In genomic region chr17:64804375-64805124, GRCm38 (mm10) we compare ENCODE assay signal across 26 mouse cellular contexts. TPM values are rescaled to one million over a fixed set of nuclear protein-coding genes. Genes with fewer than 3 reads are reported as not detected.
DNase-seq lines count a peak whose midpoint lies in the region; ATAC-seq lines count a peak whose summit lies in the region.
"Had no signal": no experiment of that assay in that cellular context is flagged by ENCODE, and none has a peak within 500 bp of the region (broad histone marks: within the 10 kb centered on the region; RNA-seq: fewer than 3 reads in every experiment).

No protein-coding gene starts in this region.

- no peaks in the 10 kb centered on the region for H3K36me3 ChIP-seq in embryonic facial prominence, embryonic 11.5 days (replicated peaks; ENCODE audit: control insufficient read depth, insufficient read depth, low read depth, low read length)
- no peaks in the 10 kb centered on the region for H3K36me3 ChIP-seq in embryonic facial prominence, embryonic 10.5 days (replicated peaks)
- H3K36me3 ChIP-seq in midbrain, embryonic 11.5 days (ENCODE audit: control insufficient read depth, insufficient read depth, low read length) = no peaks in the 10 kb centered on the region
- no peaks in the 10 kb centered on the region for H3K36me3 ChIP-seq in midbrain, embryonic 10.5 days
- H3K36me3 ChIP-seq in hindbrain, embryonic 13.5 days = no peaks in the 10 kb centered on the region
- H3K36me3 ChIP-seq in midbrain, embryonic 16.5 days (ENCODE audit: control insufficient read depth, insufficient read depth, low read length) = no peaks in the 10 kb centered on the region
- H3K36me3 ChIP-seq: G1E; heart, embryonic 15.5 days; intestine, embryonic 15.5 days; limb, embryonic 12.5 days; liver, embryonic 13.5 days had no signal

- intact Hi-C loops in gastrocnemius, postnatal 14 days (cut with DNase I; ENCODE audit: low total_unique reads) = no loop called here

- H3K4me3 ChIP-seq in embryonic facial prominence, embryonic 11.5 days (ENCODE audit: low read depth, low read length) = no peak overlapping the region
- H3K4me3 ChIP-seq in embryonic facial prominence, embryonic 10.5 days = no peak overlapping the region
- no peak overlapping the region for H3K4me3 ChIP-seq in midbrain, embryonic 11.5 days (ENCODE audit: low read depth, low read length)
- no peak overlapping the region for H3K4me3 ChIP-seq in midbrain, embryonic 10.5 days
- H3K4me3 ChIP-seq in hindbrain, embryonic 13.5 days = no peak overlapping the region
- no peak overlapping the region for H3K4me3 ChIP-seq in midbrain, embryonic 16.5 days (ENCODE audit: low read depth, low read length)
- H3K4me3 ChIP-seq: heart, embryonic 15.5 days; intestine, embryonic 15.5 days; limb, embryonic 12.5 days; liver, embryonic 13.5 days had no signal

- no peak overlapping the region for H3K27ac ChIP-seq in embryonic facial prominence, embryonic 11.5 days (replicated peaks; ENCODE audit: low read depth, low read length)
- H3K27ac ChIP-seq in embryonic facial prominence, embryonic 10.5 days (replicated peaks) = no peak overlapping the region
- H3K27ac ChIP-seq in midbrain, embryonic 11.5 days (ENCODE audit: low read depth, low read length) = peak overlapping the region; percentile 50; the same call in 1 of the 2 replicates
- H3K27ac ChIP-seq in midbrain, embryonic 10.5 days (replicated peaks) = no peak overlapping the region
- H3K27ac ChIP-seq in hindbrain, embryonic 13.5 days = 0 out of 2 replicates have a peak overlapping the region, but pooled peaks have one; percentile 49
- H3K27ac ChIP-seq in midbrain, embryonic 16.5 days (ENCODE audit: low read length) = peak overlapping the region; percentile 29
- H3K27ac ChIP-seq: heart, embryonic 15.5 days; intestine, embryonic 15.5 days; limb, embryonic 12.5 days; liver, embryonic 13.5 days had no signal

- H3K9ac ChIP-seq in embryonic facial prominence, embryonic 11.5 days (replicated peaks; ENCODE audit: low read length) = no peak overlapping the region
- no peak overlapping the region for H3K9ac ChIP-seq in midbrain, embryonic 11.5 days (ENCODE audit: low read length)
- H3K9ac ChIP-seq in hindbrain, embryonic 13.5 days = no peak overlapping the region
- no peak overlapping the region for H3K9ac ChIP-seq in midbrain, embryonic 16.5 days (ENCODE audit: low read depth, low read length)
- H3K9ac ChIP-seq: heart, embryonic 15.5 days; intestine, embryonic 15.5 days; limb, embryonic 12.5 days; liver, embryonic 13.5 days; lung, embryonic 14.5 days had no signal

- H3K4me2 ChIP-seq in embryonic facial prominence, embryonic 11.5 days (ENCODE audit: low read depth, low read length) = no peak overlapping the region
- H3K4me2 ChIP-seq in midbrain, embryonic 11.5 days = no peak overlapping the region
- no peak overlapping the region for H3K4me2 ChIP-seq in hindbrain, embryonic 13.5 days
- no peak overlapping the region for H3K4me2 ChIP-seq in midbrain, embryonic 16.5 days (ENCODE audit: low read length)
- H3K4me2 ChIP-seq: heart, embryonic 15.5 days; intestine, embryonic 15.5 days; limb, embryonic 12.5 days; liver, embryonic 13.5 days; lung, embryonic 14.5 days had no signal

- no peak for ATAC-seq in embryonic facial prominence, embryonic 11.5 days (replicated peaks; ENCODE audit: insufficient number of reproducible peaks, low FRiP score, low TSS enrichment, low read depth)
- peak; percentile 80 for ATAC-seq in midbrain, embryonic 11.5 days (ENCODE audit: low FRiP score)
- peak; percentile 72 for ATAC-seq in hindbrain, embryonic 13.5 days (ENCODE audit: low FRiP score)
- ATAC-seq in midbrain, embryonic 16.5 days = peak; percentile 86
- ATAC-seq: intestine, embryonic 15.5 days had no signal

- H3K4me1 ChIP-seq in embryonic facial prominence, embryonic 11.5 days (ENCODE audit: control insufficient read depth, insufficient read depth, low read length) = no peaks in the 10 kb centered on the region
- peaks cover 14% of the 10 kb centered on the region for H3K4me1 ChIP-seq in embryonic facial prominence, embryonic 10.5 days
- no peaks in the 10 kb centered on the region for H3K4me1 ChIP-seq in midbrain, embryonic 11.5 days (ENCODE audit: control insufficient read depth, insufficient read depth, low read length)
- H3K4me1 ChIP-seq in midbrain, embryonic 10.5 days = peaks cover 13% of the 10 kb centered on the region; the same call in 1 of the 2 replicates
- peaks cover 14% of the 10 kb centered on the region for H3K4me1 ChIP-seq in hindbrain, embryonic 13.5 days (replicated peaks)
- H3K4me1 ChIP-seq in midbrain, embryonic 16.5 days (ENCODE audit: control insufficient read depth, insufficient read depth, low read length) = peaks cover 8% of the 10 kb centered on the region; the same call in 1 of the 2 replicates
- H3K4me1 ChIP-seq: intestine, embryonic 15.5 days; liver, embryonic 13.5 days had no signal

- WGBS in embryonic facial prominence, embryonic 11.5 days = 59% methylated on average over 13 of the region's 13 CpGs
- WGBS in embryonic facial prominence, embryonic 10.5 days = 68% methylated on average over 13 of the region's 13 CpGs
- 57% methylated on average over 13 of the region's 13 CpGs for WGBS in midbrain, embryonic 11.5 days
- WGBS in midbrain, embryonic 10.5 days = 68% methylated on average over 13 of the region's 13 CpGs
- 45% methylated on average over 13 of the region's 13 CpGs for WGBS in hindbrain, embryonic 13.5 days
- 29% methylated on average over 13 of the region's 13 CpGs for WGBS in midbrain, embryonic 16.5 days

- H3K9me3 ChIP-seq in embryonic facial prominence, embryonic 11.5 days (replicated peaks; ENCODE audit: control insufficient read depth, low read length) = no peaks in the 10 kb centered on the region
- no peaks in the 10 kb centered on the region for H3K9me3 ChIP-seq in embryonic facial prominence, embryonic 10.5 days
- no peaks in the 10 kb centered on the region for H3K9me3 ChIP-seq in midbrain, embryonic 11.5 days (ENCODE audit: control insufficient read depth, low read length)
- H3K9me3 ChIP-seq in midbrain, embryonic 10.5 days (replicated peaks) = no peaks in the 10 kb centered on the region
- no peaks in the 10 kb centered on the region for H3K9me3 ChIP-seq in hindbrain, embryonic 13.5 days
- no peaks in the 10 kb centered on the region for H3K9me3 ChIP-seq in midbrain, embryonic 16.5 days (replicated peaks; ENCODE audit: control insufficient read depth, low read length, poor library complexity, severe bottlenecking)
- H3K9me3 ChIP-seq: heart, embryonic 15.5 days; intestine, embryonic 15.5 days; limb, embryonic 12.5 days; liver, embryonic 13.5 days had no signal

- DNase-seq in embryonic facial prominence, embryonic 11.5 days (ENCODE audit: low spot score) = peak; percentile 33
- DNase-seq in embryonic facial prominence, embryonic 10.5 days (ENCODE audit: low spot score) = no peak
- peak; percentile 87 for DNase-seq in midbrain, embryonic 11.5 days (ENCODE audit: low spot score, missing footprints)
- DNase-seq in midbrain, embryonic 10.5 days (ENCODE audit: low spot score) = no peak
- no peak for DNase-seq in adrenal gland, adult 18-20 months (ENCODE audit: low spot score in 2 of 2)
- no peak for DNase-seq in gastrocnemius, postnatal 14 days
- DNase-seq: adrenal gland, postnatal 36 days; cerebellum, adult 2 months; heart, postnatal 4 days; kidney, postnatal 36 days; liver, embryonic 13.5 days; lung, embryonic 14.5 days; lung, postnatal 36 days; right cerebral cortex, adult 18-20 months had no signal

- no peaks in the 10 kb centered on the region for H3K27me3 ChIP-seq in embryonic facial prominence, embryonic 11.5 days (ENCODE audit: control insufficient read depth, insufficient read depth, low read length)
- H3K27me3 ChIP-seq in embryonic facial prominence, embryonic 10.5 days (replicated peaks; ENCODE audit: low read depth, poor library complexity, severe bottlenecking) = no peaks in the 10 kb centered on the region
- H3K27me3 ChIP-seq in midbrain, embryonic 11.5 days (ENCODE audit: control insufficient read depth, insufficient read depth, low read length) = no peaks in the 10 kb centered on the region
- H3K27me3 ChIP-seq in midbrain, embryonic 10.5 days (ENCODE audit: low read depth, poor library complexity, severe bottlenecking) = no peaks in the 10 kb centered on the region
- H3K27me3 ChIP-seq in hindbrain, embryonic 13.5 days = no peaks in the 10 kb centered on the region
- no peaks in the 10 kb centered on the region for H3K27me3 ChIP-seq in midbrain, embryonic 16.5 days (ENCODE audit: control insufficient read depth, insufficient read depth, low read depth, low read length)
- H3K27me3 ChIP-seq: intestine, embryonic 15.5 days; limb, embryonic 12.5 days; liver, embryonic 13.5 days had no signal

RNA-seq across cellular contexts. Expression of gene 4930583I09Rik, which starts 31.3 kb away (rescaled TPM):
- not detected in 2 replicates for polyA plus RNA-seq in embryonic facial prominence, embryonic 11.5 days (2014; fragmentation: Nextera tagmentation; extraction: Ambion mirVana)
- not detected in 2 replicates for polyA plus RNA-seq in embryonic facial prominence, embryonic 10.5 days (2016; fragmentation: Nextera tagmentation; extraction: Ambion mirVana)
- polyA plus RNA-seq in midbrain, embryonic 11.5 days (2014; fragmentation: Nextera tagmentation; extraction: Ambion mirVana) = not detected in 2 replicates
- polyA plus RNA-seq in midbrain, embryonic 10.5 days (2016; fragmentation: Nextera tagmentation; extraction: Ambion mirVana) = not detected in 2 replicates
- polyA plus RNA-seq in hindbrain, embryonic 13.5 days (2015; fragmentation: Nextera tagmentation; extraction: Ambion mirVana) = not detected in 2 replicates
- polyA plus RNA-seq in midbrain, embryonic 16.5 days (2015; fragmentation: Nextera tagmentation; extraction: Ambion mirVana) = not detected in 2 replicates
- not detected for total RNA-seq in adrenal gland, adult 18-20 months (2021)
- total RNA-seq in gastrocnemius, postnatal 14 days (2021) = not detected
- total RNA-seq: adrenal gland, postnatal 36 days; G1E; gastrocnemius, adult 18-20 months; granulocyte monocyte progenitor cell, adult 5-6 weeks; heart, postnatal 4 days; megakaryocyte-erythroid progenitor cell, adult 5-6 weeks had no signal
- polyA plus RNA-seq: cerebellum, adult 2 months; embryonic facial prominence, embryonic 14.5 days; G1E; heart, embryonic 15.5 days; intestine, embryonic 15.5 days; kidney, embryonic 14.5 days; limb, embryonic 12.5 days; liver, embryonic 13.5 days; lung, embryonic 14.5 days; small intestine, adult 2 months had no signal

Comparison
In these comparisons a context has a peak if more than half of its experiments do, and no peak if none do; other contexts are left out.
1. DNase-seq: peak in embryonic facial prominence, embryonic 11.5 days (single experiment) and midbrain, embryonic 11.5 days (single experiment); none in embryonic facial prominence, embryonic 10.5 days (single experiment), midbrain, embryonic 10.5 days (single experiment), adrenal gland, adult 18-20 months (0 of 2) and gastrocnemius, postnatal 14 days (single experiment).
2. H3K27ac ChIP-seq: peak in midbrain, embryonic 11.5 days (single experiment), hindbrain, embryonic 13.5 days (single experiment) and midbrain, embryonic 16.5 days (single experiment); none in embryonic facial prominence, embryonic 11.5 days (single experiment), embryonic facial prominence, embryonic 10.5 days (single experiment) and midbrain, embryonic 10.5 days (single experiment).